Mouse (Mus musculus) liver, embryonic 11.5 days (tissue): ENCODE data around the gene Hist1h3b. TPM values are rescaled to one million over a fixed set of nuclear protein-coding genes. Genes with fewer than 3 reads are reported as not detected.
"Not testable (repeated sequence)": the region's sequence is repeated elsewhere in the genome, so short reads cannot be mapped to it uniquely, and the experiment has no call there.

Experiments
- ATAC-seq: fragments of 200-750 bp; cut with Nextera tagmentation; replicated peaks from 2 replicates; pipeline ENCODE4 v1.8.0; 2017; ENCODE audit warnings: moderate number of reproducible peaks, mild to moderate bottlenecking, moderate TSS enrichment, moderate library complexity; ENCODE audit not compliant: low FRiP score
- DNase-seq: peaks from one replicate; pipeline ENCODE4 v3.0.0-alpha.2; 2017; ENCODE audit warnings: low spot score
- H3K27ac ChIP-seq: fragments of 300-500 bp; sonication (generic); 2 replicates; pipeline ENCODE4 v1.5.1; 2014; ENCODE audit warnings: mild to moderate bottlenecking, low read depth, low read length, control low read depth
- H3K27me3 ChIP-seq: fragments of 300-500 bp; sonication (generic); replicated peaks from 2 replicates; pipeline ENCODE4 v1.6.1; 2014; ENCODE audit warnings: low read length, mixed read lengths; ENCODE audit not compliant: control insufficient read depth, insufficient read depth
- H3K36me3 ChIP-seq: fragments of 300-500 bp; sonication (generic); 2 replicates; pipeline ENCODE4 v1.6.1; 2014; ENCODE audit warnings: mild to moderate bottlenecking, low read length, moderate library complexity, mixed read lengths; ENCODE audit not compliant: control insufficient read depth, insufficient read depth
- H3K4me1 ChIP-seq: fragments of 300-500 bp; sonication (generic); replicated peaks from 2 replicates; pipeline ENCODE4 v1.6.1; 2014; ENCODE audit warnings: low read length, mixed read lengths; ENCODE audit not compliant: control insufficient read depth, insufficient read depth
- H3K4me2 ChIP-seq: fragments of 300-500 bp; sonication (generic); 2 replicates; pipeline ENCODE4 v1.6.1; 2014; ENCODE audit warnings: mild to moderate bottlenecking, control low read depth, moderate library complexity
- H3K4me3 ChIP-seq: fragments of 300-500 bp; sonication (generic); 2 replicates; pipeline ENCODE4 v1.5.1; 2014; ENCODE audit warnings: low read depth, low read length, control low read depth
- H3K9ac ChIP-seq: fragments of 300-500 bp; sonication (generic); 2 replicates; pipeline ENCODE4 v1.6.1; 2014; ENCODE audit warnings: low read depth, low read length, control low read depth
- H3K9me3 ChIP-seq: fragments of 300-500 bp; sonication (generic); 2 replicates; pipeline ENCODE4 v1.6.1; 2016; ENCODE audit warnings: low read length, inconsistent platforms, mixed read lengths; ENCODE audit not compliant: control insufficient read depth
- WGBS: fragments of 180-500 bp; shearing (Covaris S2); extraction: QIAGEN DNeasy Blood & Tissue Kit; methylation state at CpG from one replicate; pipeline ENCODE4 v1.1.7; 2014; 5-methylcytosine and 5-hydroxymethylcytosine counted together
- polyA plus RNA-seq: library from polyadenylated mRNA; unstranded; fragments of >200 nt; fragmentation: Nextera tagmentation; extraction: Ambion mirVana; gene quantifications from 2 replicates; pipeline ENCODE4 v1.2.1, GENCODE M21; 2014

Hist1h3b gene
- polyA plus RNA-seq, 1 experiment from 2014 or later, result 8.3 TPM

DNA sequence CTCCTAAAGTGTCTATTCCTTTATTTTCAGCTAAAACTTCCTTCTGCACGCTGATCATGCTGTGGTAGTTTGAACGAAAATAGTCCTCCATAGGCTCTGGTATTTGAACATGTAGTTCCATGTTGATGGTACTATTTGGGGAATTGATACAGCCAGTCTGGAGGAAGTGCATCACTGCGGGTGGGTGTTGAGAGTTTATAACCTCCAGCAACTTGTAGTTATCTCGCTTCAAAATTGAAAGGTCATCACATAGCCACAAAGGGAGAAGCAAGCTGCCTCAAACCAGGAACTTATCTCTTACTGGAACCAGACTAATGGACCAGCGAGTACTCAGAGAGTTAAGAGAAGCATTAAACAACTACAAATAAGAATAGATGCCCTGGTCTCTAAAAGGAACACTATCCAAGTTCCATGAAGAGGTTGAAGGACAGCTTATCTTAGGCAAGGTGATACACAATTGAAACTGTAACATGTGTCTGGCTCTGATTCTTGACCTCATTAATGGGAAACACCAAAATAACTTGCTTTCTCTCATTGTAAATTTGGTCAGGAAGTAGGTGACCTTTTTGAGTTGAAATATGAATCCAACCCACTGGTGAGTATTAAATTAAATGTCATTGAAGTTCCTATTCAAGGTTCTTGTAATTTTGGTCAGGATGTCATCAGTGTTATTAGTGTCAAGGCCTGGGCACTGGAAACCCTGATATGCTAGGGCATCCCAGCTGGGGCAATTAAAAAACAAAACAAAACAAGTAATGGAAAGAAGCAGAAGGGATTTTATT is 35.6 kb upstream of the Hist1h3b start:
- H3K4me3 ChIP-seq, result no peak overlapping the region
- ATAC-seq, result no peak
- H3K27me3 ChIP-seq, result no peaks in the 10 kb centered on the region
- H3K9me3 ChIP-seq, result no peaks in the 10 kb centered on the region
- no peaks in the 10 kb centered on the region for H3K36me3 ChIP-seq
- 43% methylated on average over 5 of the region's 5 CpGs for WGBS
- DNase-seq, result no peak
- no peak overlapping the region for H3K27ac ChIP-seq
- H3K9ac ChIP-seq, result no peak overlapping the region
- H3K4me2 ChIP-seq, result no peak overlapping the region
- 0 out of 2 replicates have a peak, but pooled peaks cover 4% of the 10 kb centered on the region for H3K4me1 ChIP-seq

DNA sequence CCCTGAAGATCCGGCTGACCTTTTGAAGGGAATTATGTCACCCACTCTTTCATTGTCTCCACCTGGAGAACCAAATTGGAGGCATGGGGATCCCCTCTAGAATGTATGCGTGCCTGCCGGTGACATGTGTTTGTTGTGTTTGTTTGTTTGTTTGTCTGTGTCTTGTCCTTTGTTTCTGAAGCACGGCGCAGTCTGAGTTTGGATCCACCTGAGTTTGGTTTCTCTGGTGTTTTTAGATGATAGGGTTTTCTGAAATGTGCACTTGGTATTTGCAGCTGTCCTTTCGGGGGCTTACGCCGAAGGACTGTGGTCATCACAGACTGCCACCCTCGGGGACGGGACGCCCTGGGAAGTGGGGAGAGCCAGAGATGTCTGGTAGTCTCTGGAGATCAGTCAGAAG is 34.9 kb upstream of the Hist1h3b start:
- Histone ChIP-seq H3K4me2 (no peak overlapping the region), H3K4me3 (no peak overlapping the region), H3K4me1 (0 out of 2 replicates have a peak, but pooled peaks cover 4% of the 10 kb centered on the region), H3K9me3 (no peaks in the 10 kb centered on the region), H3K27ac (no peak overlapping the region), H3K36me3 (no peaks in the 10 kb centered on the region), H3K27me3 (no peaks in the 10 kb centered on the region), H3K9ac (no peak overlapping the region)
- 50% methylated on average over 11 of the region's 11 CpGs for WGBS
- DNase-seq (no peak), ATAC-seq (no peak)

DNA sequence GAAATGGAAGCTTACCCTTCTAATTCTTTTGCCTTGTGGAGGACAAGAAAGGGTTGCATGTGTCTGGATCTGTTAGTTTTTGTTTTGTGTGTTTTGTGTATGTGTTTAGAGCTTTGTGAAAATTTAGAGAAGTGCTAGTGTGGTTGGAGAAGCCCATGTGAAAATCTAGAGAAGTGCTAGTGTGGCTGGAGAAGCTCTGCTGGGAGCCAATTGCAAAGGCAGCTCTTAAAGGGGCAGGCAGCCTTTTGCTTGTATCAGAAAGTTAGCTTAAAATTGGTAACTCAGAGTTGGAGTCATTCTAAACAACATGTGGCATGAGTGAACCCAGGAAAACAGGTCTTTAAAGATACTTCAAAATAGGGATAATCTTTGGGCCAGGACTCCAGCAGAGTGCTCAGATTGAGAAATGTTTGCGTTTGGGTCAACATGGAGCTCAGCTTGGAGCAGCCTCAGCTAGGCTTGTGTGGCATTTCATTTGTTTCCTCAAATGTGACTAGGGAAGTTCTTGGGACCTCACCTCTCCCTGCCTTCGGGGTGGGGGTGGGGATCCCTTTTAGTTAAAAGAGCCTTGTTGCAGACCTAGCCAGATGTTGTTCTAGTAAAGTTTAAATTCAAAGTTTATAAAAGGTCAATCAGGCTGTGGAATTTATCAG is 34.3 kb upstream of the Hist1h3b start:
- H3K4me3 ChIP-seq, H3K27me3 ChIP-seq, H3K27ac ChIP-seq, H3K36me3 ChIP-seq, DNase-seq, H3K9ac ChIP-seq, H3K4me2 ChIP-seq, H3K4me1 ChIP-seq, ATAC-seq, H3K9me3 ChIP-seq: not testable (repeated sequence)
- 8% methylated on average over 2 of the region's 2 CpGs for WGBS

DNA sequence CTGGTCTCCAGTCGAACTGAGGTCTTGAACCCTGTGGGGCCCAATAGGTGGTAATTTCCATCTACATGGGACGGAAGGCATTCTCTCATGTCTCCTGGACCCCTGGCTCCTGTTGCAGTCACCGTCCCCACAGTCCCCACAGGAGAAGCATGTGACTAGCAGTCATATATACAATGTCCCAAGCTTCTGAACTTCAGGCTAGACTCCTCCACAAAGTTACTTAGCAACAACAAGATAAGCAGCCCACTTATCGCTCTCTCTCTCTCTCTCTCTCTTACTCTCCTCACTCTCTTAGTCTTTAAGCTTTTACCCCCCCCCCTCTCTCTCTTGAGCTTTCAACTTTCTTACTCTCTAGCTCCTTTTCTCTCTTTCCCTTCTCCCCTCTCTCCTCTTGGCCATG is 27.8 kb upstream of the Hist1h3b start:
- Histone ChIP-seq H3K4me1 (peaks cover 24% of the 10 kb centered on the region), H3K4me3 (no peak overlapping the region), H3K27ac (no peak overlapping the region; the same call in none of the 2 replicates), H3K4me2 (no peak overlapping the region), H3K9ac (no peak overlapping the region), H3K27me3 (no peaks in the 10 kb centered on the region), H3K9me3 (no peaks in the 10 kb centered on the region), H3K36me3 (no peaks in the 10 kb centered on the region)
- ATAC-seq, result peak; percentile 71; the same call in 1 of the 2 replicates
- 58% methylated on average over 4 of the region's 4 CpGs for WGBS
- DNase-seq, result no peak

DNA sequence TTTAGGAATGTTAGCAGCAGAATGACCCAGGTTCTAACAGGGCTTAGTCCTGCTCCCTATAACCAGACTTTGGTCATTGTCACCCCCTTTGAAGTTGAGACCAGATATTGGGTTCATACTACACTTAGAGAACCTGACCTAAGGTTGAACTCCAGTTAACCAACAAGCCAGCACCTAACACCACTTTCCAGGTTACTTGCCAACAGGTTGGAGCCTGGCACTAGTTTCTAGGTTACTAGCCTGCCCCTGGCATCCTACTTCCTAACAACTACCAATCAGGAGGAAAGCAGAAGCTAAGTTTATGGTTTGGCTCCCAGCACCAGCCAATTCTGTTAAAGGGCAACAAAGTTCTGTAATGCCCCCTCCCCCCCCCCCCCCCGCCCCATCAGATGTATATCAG is 26.9 kb upstream of the Hist1h3b start:
- Histone ChIP-seq H3K9me3 (no peaks in the 10 kb centered on the region), H3K4me3 (no peak overlapping the region), H3K4me1 (peaks cover 24% of the 10 kb centered on the region), H3K9ac (no peak overlapping the region), H3K36me3 (no peaks in the 10 kb centered on the region), H3K4me2 (no peak overlapping the region), H3K27me3 (no peaks in the 10 kb centered on the region), H3K27ac (no peak overlapping the region)
- DNase-seq, result peak; percentile 26
- 38% methylated on average over 1 of the region's 1 CpGs for WGBS
- ATAC-seq, result no peak

DNA sequence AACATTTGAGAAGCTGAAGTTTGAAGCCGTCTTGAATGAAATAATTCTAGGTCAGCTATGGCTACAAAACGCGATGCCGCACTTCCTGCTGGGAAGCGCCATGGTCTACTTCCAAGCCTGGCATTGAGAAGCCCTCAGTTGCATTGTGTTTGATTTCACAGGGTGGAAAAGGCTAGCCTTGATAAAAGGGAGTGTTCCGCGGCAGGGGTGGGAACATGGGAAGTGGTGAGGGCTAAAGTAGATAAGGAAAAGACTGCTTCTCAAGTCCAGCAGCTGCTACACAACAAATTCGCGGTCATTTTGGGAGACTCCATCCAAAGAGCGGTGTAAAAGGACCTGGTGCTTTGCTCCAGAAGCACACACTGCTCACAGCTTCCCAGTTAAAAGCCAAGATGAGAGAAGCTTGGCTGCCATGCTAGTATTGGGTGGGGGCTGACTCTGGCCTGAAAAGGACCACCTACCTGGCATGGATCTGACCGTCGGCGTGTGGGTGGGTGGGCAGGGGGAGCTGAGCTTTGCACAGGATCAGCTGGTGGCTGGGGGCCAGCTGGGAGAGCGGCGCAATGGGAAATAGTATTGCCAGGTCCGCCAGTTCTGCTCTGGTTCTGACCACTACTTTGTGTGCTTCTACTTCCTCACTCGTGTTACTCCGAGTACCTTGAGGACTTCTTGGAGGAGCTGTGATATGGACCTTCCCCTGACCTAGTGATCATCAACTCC is 23.4 kb upstream of the Hist1h3b start:
- Histone ChIP-seq H3K27ac (no peak overlapping the region), H3K36me3 (no peaks in the 10 kb centered on the region), H3K9me3 (no peaks in the 10 kb centered on the region), H3K9ac (no peak overlapping the region; the same call in 1 of the 2 replicates), H3K4me2 (peak overlapping the region; percentile 33; the same call in 1 of the 2 replicates), H3K27me3 (no peaks in the 10 kb centered on the region), H3K4me3 (no peak overlapping the region), H3K4me1 (peaks cover 27% of the 10 kb centered on the region)
- ATAC-seq (no peak), DNase-seq (no peak)
- 56% methylated on average over 18 of the region's 18 CpGs for WGBS

DNA sequence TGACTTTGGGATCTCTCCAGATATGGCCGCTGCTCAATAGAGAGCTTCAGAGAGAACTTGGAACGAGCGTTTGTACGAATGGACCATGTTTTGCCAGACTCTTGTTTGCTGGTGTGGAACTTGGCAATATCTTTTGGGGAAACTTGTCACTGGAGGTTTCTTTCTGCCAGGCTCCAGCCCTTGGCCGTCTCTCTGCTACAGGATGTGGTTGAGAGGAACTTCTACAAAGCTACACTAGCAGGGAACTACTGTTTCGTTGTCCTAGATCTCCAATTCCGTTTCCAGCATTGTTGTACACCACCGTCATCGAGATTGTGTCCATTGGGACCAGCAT is 22.9 kb upstream of the Hist1h3b start:
- H3K9ac ChIP-seq, result no peak overlapping the region
- no peak overlapping the region for H3K27ac ChIP-seq

DNA sequence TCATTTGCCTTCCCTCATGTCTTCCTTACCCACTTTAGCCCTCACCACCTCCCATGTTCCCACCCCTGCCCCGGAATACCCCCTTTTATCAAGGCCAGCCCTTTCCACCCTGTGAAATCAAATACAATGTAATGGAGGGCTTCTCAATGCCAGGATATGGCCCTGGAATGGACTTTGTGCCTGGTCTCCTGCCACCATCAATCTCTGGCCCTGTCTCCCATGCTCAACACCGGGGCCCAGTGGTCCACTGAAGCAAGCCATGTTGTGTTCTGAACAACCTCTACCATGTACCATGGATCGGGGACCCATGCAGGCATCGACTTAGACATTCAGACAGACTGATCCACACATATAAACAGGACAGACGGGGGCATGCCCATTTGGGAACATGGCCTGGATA is 22.4 kb upstream of the Hist1h3b start:
- Histone ChIP-seq H3K27me3 (no peaks in the 10 kb centered on the region), H3K36me3 (no peaks in the 10 kb centered on the region), H3K27ac (no peak overlapping the region), H3K9ac (no peak overlapping the region), H3K9me3 (no peaks in the 10 kb centered on the region), H3K4me2 (no peak overlapping the region), H3K4me3 (no peak overlapping the region), H3K4me1 (peaks cover 17% of the 10 kb centered on the region)
- WGBS, result 89% methylated on average over 5 of the region's 5 CpGs
- no peak for ATAC-seq
- no peak for DNase-seq

More for the DNA sequence above, 22.9 kb upstream of the Hist1h3b start:
- H3K36me3 ChIP-seq, result no peaks in the 10 kb centered on the region
- WGBS, result 71% methylated on average over 9 of the region's 9 CpGs
- ATAC-seq, result no peak
- H3K4me3 ChIP-seq, result no peak overlapping the region
- H3K9me3 ChIP-seq, result no peaks in the 10 kb centered on the region
- H3K27me3 ChIP-seq, result no peaks in the 10 kb centered on the region
- DNase-seq, result no peak
- no peak overlapping the region for H3K4me2 ChIP-seq
- H3K4me1 ChIP-seq, result peaks cover 22% of the 10 kb centered on the region
